Mouse (Mus musculus) olfactory bulb, adult 2 months (tissue): ENCODE results near the gene Ces1g.

Experiments
- CTCF ChIP-seq: fragments of 200-500 bp; IDR thresholded peaks from 2 replicates; pipeline ENCODE4 v1.5.1; 2012; ENCODE audit warnings: low read depth, mild to moderate bottlenecking, low read length, moderate library complexity; ENCODE audit not compliant: insufficient read depth
- POLR2A ChIP-seq: fragments of 200-500 bp; IDR thresholded peaks from 2 replicates; pipeline ENCODE4 v1.6.1; 2012; ENCODE audit warnings: mild to moderate bottlenecking, low read depth, low read length, moderate library complexity; ENCODE audit not compliant: insufficient read depth

DNA sequence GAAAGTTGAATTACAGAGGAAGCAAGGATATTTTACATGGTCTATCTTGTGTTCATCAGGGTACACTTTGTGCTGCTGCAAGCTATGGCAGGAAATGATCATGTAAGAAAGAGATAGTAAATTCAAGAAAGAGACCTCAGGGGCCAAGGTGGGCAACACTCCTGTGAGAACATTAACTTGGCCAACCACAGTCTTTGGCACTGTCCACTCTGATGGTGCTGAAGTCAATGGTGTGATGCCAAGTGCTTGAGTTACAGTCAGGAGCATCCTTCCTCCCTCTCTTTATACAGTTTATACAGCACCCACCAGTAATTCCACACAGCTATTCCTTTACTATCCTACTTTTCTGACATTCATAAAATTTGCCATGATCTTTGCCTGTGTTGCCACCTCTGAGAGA lies 23.0 kb upstream of the Ces1g start:
- no peak for TF ChIP-seq CTCF
- TF ChIP-seq POLR2A, result no peak
